Mouse (Mus musculus): Measurements from ENCODE around the gene Kcnab1. TPM values are rescaled to one million over a fixed set of nuclear protein-coding genes. Genes with fewer than 3 reads are reported as not detected.

Gene Kcnab1
- 0.30 and 0.42 TPM in 2 replicates for polyA plus RNA-seq (2015; fragmentation: Nextera tagmentation; extraction: Ambion mirVana)

- no peaks in the 10 kb centered on the region for H3K36me3 ChIP-seq (ENCODE audit: control insufficient read depth, insufficient read depth)
- no peak within 1 kb of the TSS for H3K9ac ChIP-seq (ENCODE audit: low read depth, low read length)
- no peaks in the 10 kb centered on the region for H3K9me3 ChIP-seq (replicated peaks; ENCODE audit: control insufficient read depth, low read length)
- peaks cover 6% of the 10 kb centered on the region; the same call in 1 of the 2 replicates for H3K27me3 ChIP-seq (ENCODE audit: control insufficient read depth, insufficient read depth, low read depth, low read length)
- no peaks in the 10 kb centered on the region for H3K4me1 ChIP-seq (ENCODE audit: control insufficient read depth, low read depth, low read length)
- WGBS (ENCODE audit: insufficient replicate concordance), result 3% methylated on average over 30 of the region's 30 CpGs
- H3K27ac ChIP-seq (ENCODE audit: low read length), result no peak within 1 kb of the TSS
- 0 out of 2 replicates have a peak within 1 kb of the TSS, but pooled peaks have one; percentile 2 for H3K4me3 ChIP-seq (ENCODE audit: low read depth, low read length)
- H3K4me2 ChIP-seq (ENCODE audit: low read depth, low read length), result no peak within 1 kb of the TSS
- ATAC-seq (ENCODE audit: low read depth), result no peak
These were observed at the start of gene Kcnab1 for GRCm38 (mm10) chr3:65108945-65109921. Gene Kcnab1 (plus strand): TSS chr3:65109384.

- no peaks in the 10 kb centered on the region for H3K4me1 ChIP-seq (ENCODE audit: control insufficient read depth, low read depth, low read length)
- H3K27ac ChIP-seq (ENCODE audit: low read length), result no peak overlapping the region
- H3K9me3 ChIP-seq (replicated peaks; ENCODE audit: control insufficient read depth, low read length), result no peaks in the 10 kb centered on the region
- no peaks in the 10 kb centered on the region for H3K36me3 ChIP-seq (ENCODE audit: control insufficient read depth, insufficient read depth)
- no peak overlapping the region for H3K4me3 ChIP-seq (ENCODE audit: low read depth, low read length)
- 48% methylated on average over 2 of the region's 2 CpGs for WGBS (ENCODE audit: insufficient replicate concordance)
- H3K4me2 ChIP-seq (ENCODE audit: low read depth, low read length), result no peak overlapping the region
- H3K9ac ChIP-seq (ENCODE audit: low read depth, low read length), result no peak overlapping the region
- no peak for ATAC-seq (ENCODE audit: low read depth)
- H3K27me3 ChIP-seq (ENCODE audit: control insufficient read depth, insufficient read depth, low read depth, low read length), result no peaks in the 10 kb centered on the region
These were observed 20.9 kb upstream of the Kcnab1 start for GRCm38 (mm10) chr3:65088295-65088694.

DNA sequence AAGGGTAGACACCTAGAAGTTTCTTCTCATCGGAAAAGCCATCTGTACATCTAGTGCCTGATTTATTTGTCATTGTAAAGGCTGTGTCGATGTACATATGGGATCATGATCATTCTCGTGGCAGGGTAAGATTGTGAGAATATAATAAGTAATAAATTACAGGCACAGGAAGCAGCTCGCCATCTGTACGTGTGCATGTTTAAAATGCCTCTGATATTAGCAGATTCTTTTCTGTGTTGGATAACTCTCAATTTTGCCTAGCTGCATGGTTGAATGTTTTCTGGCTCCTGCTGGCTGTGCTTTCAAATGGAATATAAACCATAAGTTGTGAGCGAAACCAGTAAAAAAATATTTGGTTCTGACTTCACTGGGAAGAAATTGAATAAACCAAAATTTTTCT is 5.1 kb upstream of the Kcnab1 start:
- 43% methylated on average over 6 of the region's 6 CpGs for WGBS (ENCODE audit: insufficient replicate concordance)
- Histone ChIP-seq H3K9me3 (replicated peaks; ENCODE audit: control insufficient read depth, low read length) (no peaks in the 10 kb centered on the region), H3K27ac (ENCODE audit: low read length) (no peak overlapping the region), H3K4me3 (ENCODE audit: low read depth, low read length) (no peak overlapping the region), H3K36me3 (ENCODE audit: control insufficient read depth, insufficient read depth) (no peaks in the 10 kb centered on the region), H3K4me2 (ENCODE audit: low read depth, low read length) (no peak overlapping the region), H3K4me1 (ENCODE audit: control insufficient read depth, low read depth, low read length) (no peaks in the 10 kb centered on the region), H3K9ac (ENCODE audit: low read depth, low read length) (no peak overlapping the region), H3K27me3 (ENCODE audit: control insufficient read depth, insufficient read depth, low read depth, low read length) (peaks cover 4% of the 10 kb centered on the region; the same call in 1 of the 2 replicates)
- ATAC-seq (ENCODE audit: low read depth), result no peak

DNA sequence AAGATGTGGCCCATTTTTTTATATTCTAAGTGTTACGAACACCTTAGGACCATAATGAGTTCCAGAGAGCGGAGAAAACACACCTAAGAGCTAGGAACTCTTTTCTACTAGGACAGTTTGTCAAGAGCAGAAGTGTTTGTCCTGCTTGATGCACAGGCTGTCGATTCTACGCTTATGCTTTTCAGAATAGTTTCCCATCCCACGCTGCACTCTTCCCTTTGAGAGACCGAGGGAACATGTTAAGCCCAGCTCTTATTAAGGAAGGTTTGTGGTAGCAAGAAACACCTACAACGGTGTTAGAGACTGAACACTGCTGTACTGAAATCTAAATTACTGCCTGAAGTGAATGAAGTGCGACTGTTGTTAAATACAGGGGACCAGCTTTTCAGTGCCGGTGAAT is 1.0 kb downstream of the Kcnab1 start:
- no peak for ATAC-seq (ENCODE audit: low read depth)
- no peak overlapping the region for H3K9ac ChIP-seq (ENCODE audit: low read depth, low read length)
- H3K36me3 ChIP-seq (ENCODE audit: control insufficient read depth, insufficient read depth), result no peaks in the 10 kb centered on the region
- 57% methylated on average over 9 of the region's 9 CpGs for WGBS (ENCODE audit: insufficient replicate concordance)
- H3K27me3 ChIP-seq (ENCODE audit: control insufficient read depth, insufficient read depth, low read depth, low read length), result peaks cover 6% of the 10 kb centered on the region; the same call in 1 of the 2 replicates
- H3K9me3 ChIP-seq (replicated peaks; ENCODE audit: control insufficient read depth, low read length), result no peaks in the 10 kb centered on the region
- no peak overlapping the region for H3K4me2 ChIP-seq (ENCODE audit: low read depth, low read length)
- H3K4me3 ChIP-seq (ENCODE audit: low read depth, low read length), result no peak overlapping the region
- H3K4me1 ChIP-seq (ENCODE audit: control insufficient read depth, low read depth, low read length), result no peaks in the 10 kb centered on the region
- H3K27ac ChIP-seq (ENCODE audit: low read length), result no peak overlapping the region

GRCm38 (mm10) chr3:65111176-65111575 is 2.0 kb downstream of the Kcnab1 start:
- Histone ChIP-seq H3K4me1 (ENCODE audit: control insufficient read depth, low read depth, low read length) (no peaks in the 10 kb centered on the region), H3K27ac (ENCODE audit: low read length) (no peak overlapping the region), H3K9ac (ENCODE audit: low read depth, low read length) (no peak overlapping the region), H3K9me3 (replicated peaks; ENCODE audit: control insufficient read depth, low read length) (no peaks in the 10 kb centered on the region), H3K27me3 (ENCODE audit: control insufficient read depth, insufficient read depth, low read depth, low read length) (peaks cover 6% of the 10 kb centered on the region; the same call in 1 of the 2 replicates), H3K4me3 (ENCODE audit: low read depth, low read length) (no peak overlapping the region), H3K4me2 (ENCODE audit: low read depth, low read length) (no peak overlapping the region), H3K36me3 (ENCODE audit: control insufficient read depth, insufficient read depth) (no peaks in the 10 kb centered on the region)
- no peak for ATAC-seq (ENCODE audit: low read depth)
- WGBS (ENCODE audit: insufficient replicate concordance), result 47% methylated on average over 2 of the region's 2 CpGs

GRCm38 (mm10) chr3:65115164-65115563 is 6.0 kb downstream of the Kcnab1 start:
- no peak overlapping the region for H3K27ac ChIP-seq (ENCODE audit: low read length)
- H3K4me3 ChIP-seq (ENCODE audit: low read depth, low read length), result no peak overlapping the region
- 69% methylated on average over 6 of the region's 6 CpGs for WGBS (ENCODE audit: insufficient replicate concordance)
- no peaks in the 10 kb centered on the region for H3K27me3 ChIP-seq (ENCODE audit: control insufficient read depth, insufficient read depth, low read depth, low read length)
- H3K4me2 ChIP-seq (ENCODE audit: low read depth, low read length), result no peak overlapping the region
- H3K9me3 ChIP-seq (replicated peaks; ENCODE audit: control insufficient read depth, low read length), result no peaks in the 10 kb centered on the region
- ATAC-seq (ENCODE audit: low read depth), result no peak
- H3K36me3 ChIP-seq (ENCODE audit: control insufficient read depth, insufficient read depth), result no peaks in the 10 kb centered on the region
- H3K4me1 ChIP-seq (ENCODE audit: control insufficient read depth, low read depth, low read length), result no peaks in the 10 kb centered on the region
- no peak overlapping the region for H3K9ac ChIP-seq (ENCODE audit: low read depth, low read length)

DNA sequence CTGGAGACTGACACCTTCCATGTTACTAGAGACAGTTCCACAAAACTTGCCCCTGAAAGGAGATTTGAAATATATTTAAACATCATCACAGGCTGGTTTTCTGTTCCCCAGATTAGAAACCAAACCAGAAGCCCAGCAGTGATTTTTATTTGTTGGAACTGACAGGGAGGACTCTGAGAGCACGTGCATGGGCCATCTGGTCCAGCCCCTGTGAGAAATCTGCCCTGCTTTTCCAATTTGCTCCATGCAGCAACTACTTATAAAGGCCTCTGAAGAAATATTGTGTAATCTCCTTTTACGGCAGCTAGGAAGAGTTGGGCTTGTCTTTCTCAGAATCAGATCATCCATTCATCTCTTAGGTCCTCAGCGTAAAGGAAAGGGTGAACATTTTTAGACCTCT is 7.8 kb downstream of the Kcnab1 start:
- 65% methylated on average over 3 of the region's 3 CpGs for WGBS (ENCODE audit: insufficient replicate concordance)
- no peaks in the 10 kb centered on the region for H3K9me3 ChIP-seq (replicated peaks; ENCODE audit: control insufficient read depth, low read length)
- ATAC-seq (ENCODE audit: low read depth), result no peak

GRCm38 (mm10) chr3:65117365-65117764 is 8.2 kb downstream of the Kcnab1 start:
- ATAC-seq (ENCODE audit: low read depth), result no peak
- Histone ChIP-seq H3K4me2 (ENCODE audit: low read depth, low read length) (no peak overlapping the region), H3K4me3 (ENCODE audit: low read depth, low read length) (no peak overlapping the region), H3K36me3 (ENCODE audit: control insufficient read depth, insufficient read depth) (no peaks in the 10 kb centered on the region), H3K9ac (ENCODE audit: low read depth, low read length) (no peak overlapping the region), H3K9me3 (replicated peaks; ENCODE audit: control insufficient read depth, low read length) (no peaks in the 10 kb centered on the region), H3K4me1 (ENCODE audit: control insufficient read depth, low read depth, low read length) (no peaks in the 10 kb centered on the region), H3K27ac (ENCODE audit: low read length) (no peak overlapping the region), H3K27me3 (ENCODE audit: control insufficient read depth, insufficient read depth, low read depth, low read length) (no peaks in the 10 kb centered on the region)
- 63% methylated on average over 8 of the region's 8 CpGs for WGBS (ENCODE audit: insufficient replicate concordance)

More for the DNA sequence above, 7.8 kb downstream of the Kcnab1 start:
- Histone ChIP-seq H3K4me3 (ENCODE audit: low read depth, low read length) (no peak overlapping the region), H3K4me1 (ENCODE audit: control insufficient read depth, low read depth, low read length) (no peaks in the 10 kb centered on the region), H3K9ac (ENCODE audit: low read depth, low read length) (no peak overlapping the region), H3K36me3 (ENCODE audit: control insufficient read depth, insufficient read depth) (no peaks in the 10 kb centered on the region), H3K27me3 (ENCODE audit: control insufficient read depth, insufficient read depth, low read depth, low read length) (no peaks in the 10 kb centered on the region), H3K4me2 (ENCODE audit: low read depth, low read length) (no peak overlapping the region), H3K27ac (ENCODE audit: low read length) (no peak overlapping the region)

GRCm38 (mm10) chr3:65124975-65125374 is 15.8 kb downstream of the Kcnab1 start:
- no peak overlapping the region for H3K4me3 ChIP-seq (ENCODE audit: low read depth, low read length)
- H3K27ac ChIP-seq (ENCODE audit: low read length), result no peak overlapping the region
- WGBS (ENCODE audit: insufficient replicate concordance), result 55% methylated on average over 3 of the region's 3 CpGs
- no peaks in the 10 kb centered on the region for H3K36me3 ChIP-seq (ENCODE audit: control insufficient read depth, insufficient read depth)
- H3K9me3 ChIP-seq (replicated peaks; ENCODE audit: control insufficient read depth, low read length), result no peaks in the 10 kb centered on the region
- no peaks in the 10 kb centered on the region for H3K4me1 ChIP-seq (ENCODE audit: control insufficient read depth, low read depth, low read length)
- no peak for ATAC-seq (ENCODE audit: low read depth)
- no peak overlapping the region for H3K9ac ChIP-seq (ENCODE audit: low read depth, low read length)
- no peaks in the 10 kb centered on the region for H3K27me3 ChIP-seq (ENCODE audit: control insufficient read depth, insufficient read depth, low read depth, low read length)
- H3K4me2 ChIP-seq (ENCODE audit: low read depth, low read length), result no peak overlapping the region
